Mouse (Mus musculus) megakaryocyte, embryonic 14.5 days (primary cell): ENCODE results near the gene Fam187a.

ENCODE experiments used
- FLI1 ChIP-seq: IDR thresholded peaks from 2 replicates; pipeline ENCODE4 v1.6.1; 2012; ENCODE audit warnings: low read length, inconsistent platforms, mixed read lengths
- GATA1 ChIP-seq: IDR thresholded peaks from 3 replicates; pipeline ENCODE4 v1.6.1; 2012; ENCODE audit warnings: mixed read lengths, low read length, inconsistent platforms, borderline replicate concordance

GRCm38 (mm10) chr11:102837385-102837784 lies 47.6 kb upstream of the Fam187a start:
- TF ChIP-seq GATA1 (no peak), FLI1 (no peak)
